Mouse (Mus musculus) frontal cortex, adult 2 months (tissue): Measurements from ENCODE around the gene Ifnk. TPM values are rescaled to one million over a fixed set of nuclear protein-coding genes. Genes with fewer than 3 reads are reported as not detected.

Experiments
- DNase-seq, 2 experiments: peaks; one replicate each; pipeline ENCODE4 v3.0.0; 2022; ENCODE audit warnings: low spot score in 1 of 2; ENCODE audit errors: extremely low spot score in 1 of 2
- polyA plus RNA-seq: library from polyadenylated mRNA; depleted of rRNA; stranded (reverse); fragments of >200 nt; gene quantifications from 2 replicates; pipeline ENCODE4 v1.2.3, GENCODE M21; 2012; rRNA removed

Gene Ifnk
- polyA plus RNA-seq: not detected in 2 replicates

- DNase-seq: no peak
These were observed at the start of gene Ifnk for GRCm38 (mm10) chr4:35151756-35152155. Gene Ifnk (plus strand): TSS chr4:35152056.

- no peak for DNase-seq
These were observed 46.6 kb upstream of the Ifnk start for GRCm38 (mm10) chr4:35105115-35105773.

- DNase-seq: no peak
These were observed 39.4 kb upstream of the Ifnk start for GRCm38 (mm10) chr4:35112452-35112851.

GRCm38 (mm10) chr4:35113516-35114248, 38.2 kb upstream of the Ifnk start:
- no peak for DNase-seq

- DNase-seq: no peak
These were observed 36.9 kb upstream of the Ifnk start for GRCm38 (mm10) chr4:35114950-35115349.

- DNase-seq: peak in 1 of 2 experiments; percentile 16
These were observed 35.9 kb upstream of the Ifnk start for GRCm38 (mm10) chr4:35115933-35116332.

GRCm38 (mm10) chr4:35117144-35117543, 34.7 kb upstream of the Ifnk start:
- DNase-seq: no peak

- DNase-seq: no peak
These were observed 33.0 kb upstream of the Ifnk start for GRCm38 (mm10) chr4:35118851-35119250.

- no peak for DNase-seq
These were observed 31.7 kb upstream of the Ifnk start for GRCm38 (mm10) chr4:35120159-35120558.

GRCm38 (mm10) chr4:35120575-35120974, 31.3 kb upstream of the Ifnk start:
- no peak for DNase-seq

- peak in 1 of 2 experiments; percentile 18 for DNase-seq
These were observed 30.8 kb upstream of the Ifnk start for GRCm38 (mm10) chr4:35121060-35121459.

- no peak for DNase-seq
These were observed 28.8 kb upstream of the Ifnk start for GRCm38 (mm10) chr4:35123087-35123486.

GRCm38 (mm10) chr4:35124027-35124426, 27.8 kb upstream of the Ifnk start:
- no peak for DNase-seq

GRCm38 (mm10) chr4:35125299-35125777, 26.5 kb upstream of the Ifnk start:
- DNase-seq: no peak

GRCm38 (mm10) chr4:35126776-35127175, 25.1 kb upstream of the Ifnk start:
- no peak for DNase-seq

- DNase-seq: no peak
These were observed 24.1 kb upstream of the Ifnk start for GRCm38 (mm10) chr4:35127759-35128158.

- no peak for DNase-seq
These were observed 21.4 kb upstream of the Ifnk start for GRCm38 (mm10) chr4:35130411-35130948.

GRCm38 (mm10) chr4:35131592-35131991, 20.3 kb upstream of the Ifnk start:
- no peak for DNase-seq

GRCm38 (mm10) chr4:35133411-35133810, 18.4 kb upstream of the Ifnk start:
- DNase-seq: no peak

- no peak for DNase-seq
These were observed 16.8 kb upstream of the Ifnk start for GRCm38 (mm10) chr4:35134846-35135611.

GRCm38 (mm10) chr4:35135806-35136205, 16.1 kb upstream of the Ifnk start:
- DNase-seq: no peak
